Mouse (Mus musculus): ENCODE measurements at regions not wholly inside any gene's neighbourhood (a gene's known extent, or its start where the extent isn't known, plus 50 kb on each side); places are given as distances from the start of the nearest gene placed in this dataset.
"Not testable (repeated sequence)": the region's sequence is repeated elsewhere in the genome, so short reads cannot be mapped to it uniquely, and the experiment has no call there.

- ATAC-seq (ENCODE audit: low FRiP score, low read depth), result peak; percentile 65; the same call in 1 of the 2 replicates
- H3K4me3 ChIP-seq, result no peak overlapping the region
- no peak overlapping the region for H3K9ac ChIP-seq (replicated peaks)
- H3K36me3 ChIP-seq, result no peaks in the 10 kb centered on the region
- peaks cover 27% of the 10 kb centered on the region for H3K4me1 ChIP-seq
- peak overlapping the region; percentile 35 for H3K4me2 ChIP-seq (replicated peaks)
- H3K9me3 ChIP-seq, result no peaks in the 10 kb centered on the region
- peaks cover 7% of the 10 kb centered on the region for H3K27me3 ChIP-seq
- 16% methylated on average over 4 of the region's 4 CpGs for WGBS
- H3K27ac ChIP-seq (replicated peaks), result 0 out of 2 replicates have a peak overlapping the region, but pooled peaks have one; percentile 25
These were observed 126.5 kb upstream of the Otx2 start for GRCm38 (mm10) chr14:48800100-48800449.

GRCm38 (mm10) chr14:48799442-48800099 is 126.0 kb upstream of the Otx2 start:
- Histone ChIP-seq H3K27me3 (peaks cover 10% of the 10 kb centered on the region), H3K9ac (replicated peaks) (no peak overlapping the region), H3K4me2 (replicated peaks) (peak overlapping the region; percentile 25), H3K4me3 (no peak overlapping the region), H3K9me3 (no peaks in the 10 kb centered on the region), H3K36me3 (no peaks in the 10 kb centered on the region), H3K4me1 (peaks cover 27% of the 10 kb centered on the region), H3K27ac (replicated peaks) (0 out of 2 replicates have a peak overlapping the region, but pooled peaks have one; percentile 25)
- no peak for ATAC-seq (ENCODE audit: low FRiP score, low read depth)
- WGBS, result 22% methylated on average over 10 of the region's 10 CpGs

GRCm38 (mm10) chr14:48791507-48791906 is 117.9 kb upstream of the Otx2 start:
- H3K4me3 ChIP-seq, result no peak overlapping the region
- H3K4me1 ChIP-seq, result no peaks in the 10 kb centered on the region
- H3K9ac ChIP-seq (replicated peaks), result no peak overlapping the region
- peaks cover 10% of the 10 kb centered on the region; the same call in 1 of the 2 replicates for H3K27me3 ChIP-seq
- ATAC-seq (ENCODE audit: low FRiP score, low read depth), result no peak
- no peaks in the 10 kb centered on the region for H3K9me3 ChIP-seq
- H3K4me2 ChIP-seq (replicated peaks), result no peak overlapping the region
- whole genome bisulfite sequencing, result 92% methylated on average over 5 of the region's 5 CpGs
- H3K27ac ChIP-seq (replicated peaks), result no peak overlapping the region
- H3K36me3 ChIP-seq, result no peaks in the 10 kb centered on the region

GRCm38 (mm10) chr14:48779327-48779726 is 105.7 kb upstream of the Otx2 start:
- Histone ChIP-seq H3K4me1 (no peaks in the 10 kb centered on the region), H3K9ac (replicated peaks) (no peak overlapping the region), H3K4me3 (no peak overlapping the region), H3K4me2 (replicated peaks) (no peak overlapping the region), H3K36me3 (no peaks in the 10 kb centered on the region), H3K27me3 (no peaks in the 10 kb centered on the region), H3K9me3 (no peaks in the 10 kb centered on the region), H3K27ac (replicated peaks) (no peak overlapping the region)
- 83% methylated on average over 1 of the region's 1 CpGs for WGBS
- no peak for ATAC-seq (ENCODE audit: low FRiP score, low read depth)

- Histone ChIP-seq H3K9ac (replicated peaks) (no peak overlapping the region), H3K27ac (replicated peaks) (no peak overlapping the region), H3K9me3 (no peaks in the 10 kb centered on the region), H3K27me3 (no peaks in the 10 kb centered on the region), H3K4me2 (replicated peaks) (no peak overlapping the region), H3K4me3 (no peak overlapping the region), H3K4me1 (no peaks in the 10 kb centered on the region), H3K36me3 (no peaks in the 10 kb centered on the region)
- WGBS, result 78% methylated on average over 9 of the region's 9 CpGs
- ATAC-seq (ENCODE audit: low FRiP score, low read depth), result no peak
These were observed 97.2 kb upstream of the Otx2 start for GRCm38 (mm10) chr14:48770832-48771231.

- H3K4me3 ChIP-seq, result no peak overlapping the region
- no peaks in the 10 kb centered on the region for H3K27me3 ChIP-seq
- no peaks in the 10 kb centered on the region for H3K9me3 ChIP-seq
- WGBS, result 92% methylated on average over 5 of the region's 5 CpGs
- H3K27ac ChIP-seq (replicated peaks), result no peak overlapping the region
- no peak for ATAC-seq (ENCODE audit: low FRiP score, low read depth)
- H3K36me3 ChIP-seq, result 0 out of 2 replicates have a peak, but pooled peaks cover 4% of the 10 kb centered on the region
- H3K4me2 ChIP-seq (replicated peaks), result no peak overlapping the region
- H3K9ac ChIP-seq (replicated peaks), result no peak overlapping the region
- H3K4me1 ChIP-seq, result 0 out of 2 replicates have a peak, but pooled peaks cover 6% of the 10 kb centered on the region
These were observed 89.1 kb upstream of the Otx2 start for GRCm38 (mm10) chr14:48762691-48763090.

- 51% methylated on average over 7 of the region's 7 CpGs for WGBS
- Histone ChIP-seq H3K9ac (replicated peaks) (no peak overlapping the region), H3K9me3 (no peaks in the 10 kb centered on the region), H3K36me3 (0 out of 2 replicates have a peak, but pooled peaks cover 4% of the 10 kb centered on the region), H3K4me3 (no peak overlapping the region), H3K27me3 (no peaks in the 10 kb centered on the region), H3K27ac (replicated peaks) (peak overlapping the region; percentile 70), H3K4me1 (0 out of 2 replicates have a peak, but pooled peaks cover 6% of the 10 kb centered on the region), H3K4me2 (replicated peaks) (no peak overlapping the region)
- peak; percentile 87 for ATAC-seq (ENCODE audit: low FRiP score, low read depth)
These were observed 87.5 kb upstream of the Otx2 start for GRCm38 (mm10) chr14:48761002-48761648.

GRCm38 (mm10) chr14:48755096-48755495 is 81.5 kb upstream of the Otx2 start:
- peaks cover 43% of the 10 kb centered on the region for H3K4me1 ChIP-seq
- H3K9me3 ChIP-seq; H3K27ac ChIP-seq (replicated peaks); H3K9ac ChIP-seq (replicated peaks); ATAC-seq (ENCODE audit: low FRiP score, low read depth); H3K4me3 ChIP-seq; H3K4me2 ChIP-seq (replicated peaks); H3K36me3 ChIP-seq; H3K27me3 ChIP-seq: not testable (repeated sequence)
- 93% methylated on average over 5 of the region's 5 CpGs for WGBS

GRCm38 (mm10) chr14:48754080-48754720 is 80.6 kb upstream of the Otx2 start:
- Histone ChIP-seq H3K27me3 (no peaks in the 10 kb centered on the region), H3K9ac (replicated peaks) (no peak overlapping the region)

GRCm38 (mm10) chr14:48753517-48754079 is 80.0 kb upstream of the Otx2 start:
- peak overlapping the region; percentile 91 for H3K27ac ChIP-seq (replicated peaks)

More at GRCm38 (mm10) chr14:48754080-48754720, 80.6 kb upstream of the Otx2 start:
- Histone ChIP-seq H3K4me2 (replicated peaks) (peak overlapping the region; percentile 38), H3K4me1 (peaks cover 45% of the 10 kb centered on the region), H3K9me3 (no peaks in the 10 kb centered on the region), H3K36me3 (no peaks in the 10 kb centered on the region), H3K27ac (replicated peaks) (peak overlapping the region; percentile 91), H3K4me3 (no peak overlapping the region)
- peak; percentile 50; the same call in 1 of the 2 replicates for ATAC-seq (ENCODE audit: low FRiP score, low read depth)
- 7% methylated on average over 11 of the region's 11 CpGs for WGBS

GRCm38 (mm10) chr14:48753084-48753483 is 79.5 kb upstream of the Otx2 start:
- H3K4me3 ChIP-seq, result no peak overlapping the region
- H3K36me3 ChIP-seq, result no peaks in the 10 kb centered on the region
- peak; percentile 76 for ATAC-seq (ENCODE audit: low FRiP score, low read depth)
- H3K9ac ChIP-seq (replicated peaks), result no peak overlapping the region
- 16% methylated on average over 7 of the region's 7 CpGs for WGBS
- peak overlapping the region; percentile 91 for H3K27ac ChIP-seq (replicated peaks)
- H3K4me1 ChIP-seq, result peaks cover 45% of the 10 kb centered on the region
- no peaks in the 10 kb centered on the region for H3K9me3 ChIP-seq
- peak overlapping the region; percentile 38 for H3K4me2 ChIP-seq (replicated peaks)
- H3K27me3 ChIP-seq, result no peaks in the 10 kb centered on the region

More at GRCm38 (mm10) chr14:48753517-48754079, 80.0 kb upstream of the Otx2 start:
- peak overlapping the region; percentile 38 for H3K4me2 ChIP-seq (replicated peaks)
- H3K4me1 ChIP-seq, result peaks cover 45% of the 10 kb centered on the region
- H3K27me3 ChIP-seq, result no peaks in the 10 kb centered on the region
- peak; percentile 24; the same call in 1 of the 2 replicates for ATAC-seq (ENCODE audit: low FRiP score, low read depth)
- H3K4me3 ChIP-seq, result no peak overlapping the region
- no peak overlapping the region for H3K9ac ChIP-seq (replicated peaks)
- WGBS, result 12% methylated on average over 10 of the region's 10 CpGs
- H3K36me3 ChIP-seq, result no peaks in the 10 kb centered on the region
- H3K9me3 ChIP-seq, result no peaks in the 10 kb centered on the region

GRCm38 (mm10) chr14:48752579-48752905 is 78.9 kb upstream of the Otx2 start:
- Histone ChIP-seq H3K4me2 (replicated peaks) (peak overlapping the region; percentile 48), H3K4me3 (peak overlapping the region; percentile 12; the same call in 1 of the 2 replicates), H3K4me1 (peaks cover 45% of the 10 kb centered on the region), H3K27me3 (no peaks in the 10 kb centered on the region), H3K27ac (replicated peaks) (peak overlapping the region; percentile 91), H3K36me3 (no peaks in the 10 kb centered on the region), H3K9me3 (no peaks in the 10 kb centered on the region), H3K9ac (replicated peaks) (peak overlapping the region; percentile 43)
- WGBS, result 11% methylated on average over 8 of the region's 8 CpGs
- ATAC-seq (ENCODE audit: low FRiP score, low read depth), result no peak
